Mouse (Mus musculus) testis, adult 2 months (tissue): Measurements from ENCODE around the gene Cfap97d1.

Experiments used
- CTCF ChIP-seq: fragments of 200-500 bp; IDR thresholded peaks from 2 replicates; pipeline ENCODE4 v1.5.1; 2012; ENCODE audit warnings: low read depth, mild to moderate bottlenecking, inconsistent platforms, low read length, moderate library complexity; ENCODE audit not compliant: control insufficient read depth, insufficient read depth, insufficient replicate concordance
- POLR2A ChIP-seq: fragments of 200-500 bp; IDR thresholded peaks from 2 replicates; pipeline ENCODE4 v1.6.1; 2012; ENCODE audit warnings: low read depth, mild to moderate bottlenecking, inconsistent platforms, low read length, moderate library complexity; ENCODE audit not compliant: control insufficient read depth

DNA sequence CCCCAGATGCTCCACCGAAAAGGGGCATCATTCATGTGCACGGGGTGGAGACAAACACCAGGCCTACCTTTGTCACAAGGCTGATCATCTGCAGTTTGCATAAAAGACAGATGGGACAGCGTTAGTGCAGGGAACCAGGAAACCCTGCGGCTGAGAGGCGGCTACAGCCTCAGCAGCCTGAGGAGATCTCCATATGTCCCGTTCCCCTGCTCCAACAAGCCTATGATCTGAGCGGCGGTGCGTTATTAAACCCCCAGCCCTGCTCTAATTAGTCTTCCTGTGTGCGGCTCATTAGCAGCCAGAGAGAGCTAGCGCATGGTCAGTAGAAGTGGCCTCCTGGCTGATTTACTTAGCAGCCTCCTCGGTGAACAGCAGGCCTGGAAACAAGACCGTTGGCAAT is 26.1 kb downstream of the Cfap97d1 start:
- TF ChIP-seq CTCF (no peak), POLR2A (no peak)
